Mouse (Mus musculus) small intestine, adult 2 months (tissue): ENCODE data around the gene Faf1.

Source experiments
- CTCF ChIP-seq: fragments of 200-500 bp; IDR thresholded peaks from 2 replicates; pipeline ENCODE4 v1.5.1; 2012; ENCODE audit warnings: low read depth, mild to moderate bottlenecking, control low read depth, inconsistent platforms, low read length, moderate library complexity, mixed read lengths; ENCODE audit not compliant: insufficient replicate concordance, insufficient read length; ENCODE audit errors: extremely low read depth
- POLR2A ChIP-seq: fragments of 200-500 bp; IDR thresholded peaks from 2 replicates; pipeline ENCODE4 v1.6.1; 2012; ENCODE audit warnings: low read depth, mild to moderate bottlenecking, control low read depth, inconsistent platforms, low read length, moderate library complexity

DNA sequence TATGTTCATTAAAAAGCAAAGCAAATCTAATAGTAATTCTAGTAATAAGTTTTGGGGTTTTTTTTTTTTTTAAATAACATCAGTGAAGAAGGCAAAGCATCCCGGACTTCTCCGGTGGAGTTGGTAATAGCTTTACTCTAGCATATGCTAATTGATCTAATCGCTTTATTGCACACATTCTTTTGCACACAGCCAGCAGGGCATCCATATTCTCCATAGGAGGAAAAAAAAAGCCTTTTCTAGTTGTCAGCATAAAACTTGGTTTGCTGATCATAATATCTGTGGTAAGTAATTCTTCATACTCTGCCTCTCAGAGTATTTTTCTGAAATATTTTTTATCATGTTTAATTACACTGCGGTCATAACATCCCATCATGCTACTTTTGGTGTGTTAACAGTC lies 185.9 kb downstream of the Faf1 start:
- TF ChIP-seq POLR2A (no peak), CTCF (no peak)
